Mouse (Mus musculus) midbrain, embryonic 15.5 days (tissue): Measurements from ENCODE around the gene Tmprss9. TPM values are rescaled to one million over a fixed set of nuclear protein-coding genes. Genes with fewer than 3 reads are reported as not detected.

Experiments
- ATAC-seq: fragments of 200-750 bp; cut with Nextera tagmentation; replicated peaks from 2 replicates; pipeline ENCODE4 v1.8.0; 2017; ENCODE audit warnings: moderate TSS enrichment
- H3K27ac ChIP-seq: fragments of 300-500 bp; sonication (generic); 2 replicates; pipeline ENCODE4 v1.5.1; 2015; ENCODE audit warnings: mild to moderate bottlenecking, inconsistent platforms
- H3K27me3 ChIP-seq: fragments of 300-500 bp; sonication (generic); replicated peaks from 2 replicates; pipeline ENCODE4 v1.6.1; 2015; ENCODE audit warnings: inconsistent platforms
- H3K36me3 ChIP-seq: fragments of 300-500 bp; sonication (generic); replicated peaks from 2 replicates; pipeline ENCODE4 v1.6.1; 2015; ENCODE audit warnings: inconsistent platforms
- H3K4me1 ChIP-seq: fragments of 300-500 bp; sonication (generic); 2 replicates; pipeline ENCODE4 v1.6.1; 2015; ENCODE audit warnings: inconsistent platforms
- H3K4me2 ChIP-seq: fragments of 300-500 bp; sonication (generic); 2 replicates; pipeline ENCODE4 v1.6.1; 2015; ENCODE audit warnings: inconsistent platforms, mild to moderate bottlenecking, moderate library complexity
- H3K4me3 ChIP-seq: fragments of 300-500 bp; sonication (generic); 2 replicates; pipeline ENCODE4 v1.5.1; 2015; ENCODE audit warnings: mild to moderate bottlenecking, inconsistent platforms
- H3K9ac ChIP-seq: fragments of 300-500 bp; sonication (generic); 2 replicates; pipeline ENCODE4 v1.6.1; 2015; ENCODE audit warnings: mild to moderate bottlenecking, inconsistent platforms
- H3K9me3 ChIP-seq: fragments of 300-500 bp; sonication (generic); 2 replicates; pipeline ENCODE4 v1.6.1; 2016; ENCODE audit warnings: inconsistent platforms
- WGBS: fragments of 180-500 bp; shearing (Covaris S2); methylation state at CpG from one replicate; pipeline ENCODE4 v1.1.7; 2015; ENCODE audit warnings: mixed read lengths; 5-methylcytosine and 5-hydroxymethylcytosine counted together
- polyA plus RNA-seq: library from polyadenylated mRNA; unstranded; fragments of >200 nt; fragmentation: Nextera tagmentation; extraction: Ambion mirVana; gene quantifications from 2 replicates; pipeline ENCODE4 v1.2.1, GENCODE M21; 2015

Gene Tmprss9
- polyA plus RNA-seq, 1 experiment from 2014 or later: 0.41 TPM

- peaks cover 48% of the 10 kb centered on the region for H3K4me1 ChIP-seq
- H3K27me3 ChIP-seq: peaks cover 38% of the 10 kb centered on the region
- H3K9ac ChIP-seq: peak within 1 kb of the TSS; percentile 67
- H3K4me3 ChIP-seq: peak within 1 kb of the TSS; percentile 46
- peak within 1 kb of the TSS; percentile 53 for H3K27ac ChIP-seq
- H3K36me3 ChIP-seq: no peaks in the 10 kb centered on the region
- peak; percentile 92 for ATAC-seq
- peak within 1 kb of the TSS; percentile 90 for H3K4me2 ChIP-seq
- under 1% methylated on average over 56 of the region's 56 CpGs for WGBS
- H3K9me3 ChIP-seq: no peaks in the 10 kb centered on the region
These were observed 57.9 kb downstream of the Tmprss9 start, which contains the start of gene Gadd45b for GRCm38 (mm10) chr10:80929299-80930226. Gene Gadd45b (plus strand): TSS chr10:80930073.

DNA sequence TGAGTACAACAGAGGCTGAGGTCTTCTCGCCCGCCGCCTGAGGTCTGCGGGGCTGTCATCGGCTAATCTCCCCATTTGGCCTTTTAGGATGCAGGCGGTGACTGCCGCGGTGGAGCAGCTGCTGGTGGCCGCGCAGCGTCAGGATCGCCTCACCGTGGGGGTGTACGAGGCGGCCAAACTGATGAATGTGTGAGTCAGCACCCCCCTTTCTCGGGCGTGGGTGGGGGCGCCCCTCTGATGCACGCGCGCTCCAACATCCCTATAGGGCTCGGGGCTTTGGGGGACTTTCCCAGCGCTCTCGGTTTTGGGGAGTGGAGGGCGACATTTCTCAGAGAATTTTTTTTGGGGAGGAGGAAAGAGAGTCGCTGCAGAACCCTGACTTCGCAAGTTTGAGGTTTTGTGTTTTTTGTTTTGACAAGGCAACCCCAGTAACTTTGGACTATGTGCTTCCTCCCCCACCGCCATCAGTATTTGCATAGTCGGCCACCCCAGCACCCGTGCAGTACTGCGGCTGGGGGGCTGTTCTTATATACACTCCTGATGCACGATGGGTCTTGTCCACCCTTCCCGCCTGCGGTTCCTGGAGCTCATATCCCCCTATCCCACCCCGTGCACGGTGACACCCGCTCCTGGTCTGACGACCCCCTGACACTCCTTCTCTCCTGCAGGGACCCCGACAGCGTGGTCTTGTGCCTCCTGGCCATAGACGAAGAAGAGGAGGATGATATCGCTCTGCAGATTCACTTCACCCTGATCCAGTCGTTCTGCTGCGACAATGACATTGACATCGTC, 58.9 kb downstream of the Tmprss9 start:
- peak overlapping the region; percentile 46 for H3K4me3 ChIP-seq
- H3K4me1 ChIP-seq: peaks cover 50% of the 10 kb centered on the region
- peaks cover 45% of the 10 kb centered on the region for H3K27me3 ChIP-seq
- no peak; the same call in 1 of the 2 replicates for ATAC-seq
- peak overlapping the region; percentile 31 for H3K9ac ChIP-seq
- H3K27ac ChIP-seq: no peak overlapping the region
- H3K36me3 ChIP-seq: no peaks in the 10 kb centered on the region
- WGBS: 1% methylated on average over 45 of the region's 45 CpGs
- no peaks in the 10 kb centered on the region for H3K9me3 ChIP-seq
- H3K4me2 ChIP-seq: peak overlapping the region; percentile 90

DNA sequence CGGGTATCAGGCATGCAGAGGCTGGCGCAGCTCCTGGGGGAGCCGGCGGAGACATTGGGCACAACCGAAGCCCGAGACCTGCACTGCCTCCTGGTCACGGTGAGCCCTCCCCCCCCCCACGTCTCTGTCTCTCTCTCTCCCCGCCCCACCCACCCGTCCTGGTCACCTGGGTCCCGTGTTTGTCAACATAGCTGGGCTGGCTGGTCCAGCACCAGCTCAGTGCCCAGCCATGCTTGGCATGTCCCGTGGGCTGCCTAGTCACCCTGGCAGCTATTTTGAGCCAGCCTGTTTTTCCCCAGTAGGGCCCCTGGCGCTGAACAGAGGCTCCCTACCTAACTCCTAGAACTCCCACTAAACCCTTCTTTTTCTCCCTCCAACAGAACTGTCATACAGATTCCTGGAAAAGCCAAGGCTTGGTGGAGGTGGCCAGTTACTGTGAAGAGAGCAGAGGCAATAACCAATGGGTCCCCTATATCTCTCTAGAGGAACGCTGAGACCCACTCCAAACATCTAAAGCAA, 59.6 kb downstream of the Tmprss9 start:
- H3K9ac ChIP-seq: no peak overlapping the region
- ATAC-seq: no peak
- no peak overlapping the region for H3K27ac ChIP-seq
- H3K4me1 ChIP-seq: peaks cover 57% of the 10 kb centered on the region
- H3K36me3 ChIP-seq: no peaks in the 10 kb centered on the region
- peak overlapping the region; percentile 46 for H3K4me3 ChIP-seq
- peaks cover 52% of the 10 kb centered on the region for H3K27me3 ChIP-seq
- 4% methylated on average over 14 of the region's 14 CpGs for WGBS
- peak overlapping the region; percentile 90 for H3K4me2 ChIP-seq
- H3K9me3 ChIP-seq: no peaks in the 10 kb centered on the region

DNA sequence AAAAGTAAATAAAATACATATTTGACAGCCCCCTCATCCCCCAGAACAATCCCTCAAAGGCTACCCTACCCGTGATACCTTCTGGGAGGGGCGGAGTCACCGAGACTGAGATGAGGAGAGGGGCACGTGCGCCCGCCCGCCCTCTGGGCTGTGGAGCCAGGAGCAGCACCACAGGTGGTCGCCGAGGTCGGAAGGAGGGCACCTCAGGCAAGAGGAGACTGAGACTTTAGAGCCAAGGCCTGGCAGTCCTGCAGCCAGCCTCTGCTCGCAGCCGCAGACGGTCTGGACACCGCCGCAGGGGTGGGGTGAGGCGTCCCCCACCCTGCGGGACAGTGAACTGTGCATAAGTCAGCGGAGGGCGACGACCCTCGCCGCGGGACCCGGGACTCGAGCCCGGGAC, 60.0 kb downstream of the Tmprss9 start:
- Histone ChIP-seq H3K27me3 (peaks cover 56% of the 10 kb centered on the region), H3K9me3 (no peaks in the 10 kb centered on the region), H3K9ac (no peak overlapping the region), H3K4me2 (peak overlapping the region; percentile 90), H3K4me1 (peaks cover 62% of the 10 kb centered on the region), H3K27ac (no peak overlapping the region), H3K4me3 (peak overlapping the region; percentile 46; the same call in 1 of the 2 replicates), H3K36me3 (no peaks in the 10 kb centered on the region)
- under 1% methylated on average over 26 of the region's 26 CpGs for WGBS
- no peak for ATAC-seq

GRCm38 (mm10) chr10:80932206-80932605, 60.6 kb downstream of the Tmprss9 start:
- Histone ChIP-seq H3K4me3 (no peak overlapping the region), H3K9ac (no peak overlapping the region), H3K27ac (no peak overlapping the region), H3K4me2 (peak overlapping the region; percentile 90), H3K36me3 (no peaks in the 10 kb centered on the region), H3K9me3 (no peaks in the 10 kb centered on the region), H3K27me3 (peaks cover 61% of the 10 kb centered on the region), H3K4me1 (peaks cover 67% of the 10 kb centered on the region)
- WGBS: under 1% methylated on average over 20 of the region's 20 CpGs
- ATAC-seq: no peak

GRCm38 (mm10) chr10:80932700-80933420, 61.2 kb downstream of the Tmprss9 start:
- 2% methylated on average over 17 of the region's 17 CpGs for whole genome bisulfite sequencing
- peaks cover 67% of the 10 kb centered on the region for H3K27me3 ChIP-seq

DNA sequence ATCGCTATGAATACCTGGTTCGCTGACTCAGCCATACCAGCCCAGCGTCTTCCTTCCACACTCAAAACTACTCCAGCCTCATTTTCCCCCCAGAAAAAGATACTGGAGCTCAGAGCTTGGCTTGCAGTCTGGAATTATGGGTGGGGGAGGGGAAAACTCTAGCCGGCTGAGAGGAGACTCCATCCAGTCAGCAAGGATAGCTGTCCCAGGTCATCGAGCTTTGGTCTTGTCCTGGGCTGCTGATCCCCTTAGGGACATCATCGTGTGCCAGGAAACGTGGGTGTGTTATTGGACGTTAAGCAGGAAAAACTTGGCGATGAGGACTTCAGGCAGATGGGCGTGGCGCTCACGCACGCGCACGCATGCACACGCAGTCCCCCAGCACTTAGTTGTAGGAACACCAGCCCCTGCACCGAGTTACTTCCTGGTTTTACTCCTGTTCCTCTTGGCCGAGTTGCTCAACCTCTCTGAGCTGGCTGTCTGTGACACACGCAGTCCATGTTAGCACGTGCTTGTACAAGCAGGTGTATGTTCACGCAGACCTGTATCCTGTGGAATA, 61.9 kb downstream of the Tmprss9 start:
- Histone ChIP-seq H3K4me3 (no peak overlapping the region), H3K36me3 (no peaks in the 10 kb centered on the region), H3K9me3 (no peaks in the 10 kb centered on the region), H3K27ac (no peak overlapping the region), H3K27me3 (peaks cover 73% of the 10 kb centered on the region), H3K4me2 (peak overlapping the region; percentile 33), H3K4me1 (peaks cover 77% of the 10 kb centered on the region), H3K9ac (no peak overlapping the region)
- WGBS: 3% methylated on average over 21 of the region's 21 CpGs
- ATAC-seq: no peak

More at GRCm38 (mm10) chr10:80932700-80933420, 61.2 kb downstream of the Tmprss9 start:
- Histone ChIP-seq H3K36me3 (no peaks in the 10 kb centered on the region), H3K4me3 (no peak overlapping the region), H3K4me2 (peak overlapping the region; percentile 90), H3K9me3 (no peaks in the 10 kb centered on the region), H3K27ac (no peak overlapping the region), H3K4me1 (peaks cover 73% of the 10 kb centered on the region), H3K9ac (no peak overlapping the region)
- ATAC-seq: no peak

DNA sequence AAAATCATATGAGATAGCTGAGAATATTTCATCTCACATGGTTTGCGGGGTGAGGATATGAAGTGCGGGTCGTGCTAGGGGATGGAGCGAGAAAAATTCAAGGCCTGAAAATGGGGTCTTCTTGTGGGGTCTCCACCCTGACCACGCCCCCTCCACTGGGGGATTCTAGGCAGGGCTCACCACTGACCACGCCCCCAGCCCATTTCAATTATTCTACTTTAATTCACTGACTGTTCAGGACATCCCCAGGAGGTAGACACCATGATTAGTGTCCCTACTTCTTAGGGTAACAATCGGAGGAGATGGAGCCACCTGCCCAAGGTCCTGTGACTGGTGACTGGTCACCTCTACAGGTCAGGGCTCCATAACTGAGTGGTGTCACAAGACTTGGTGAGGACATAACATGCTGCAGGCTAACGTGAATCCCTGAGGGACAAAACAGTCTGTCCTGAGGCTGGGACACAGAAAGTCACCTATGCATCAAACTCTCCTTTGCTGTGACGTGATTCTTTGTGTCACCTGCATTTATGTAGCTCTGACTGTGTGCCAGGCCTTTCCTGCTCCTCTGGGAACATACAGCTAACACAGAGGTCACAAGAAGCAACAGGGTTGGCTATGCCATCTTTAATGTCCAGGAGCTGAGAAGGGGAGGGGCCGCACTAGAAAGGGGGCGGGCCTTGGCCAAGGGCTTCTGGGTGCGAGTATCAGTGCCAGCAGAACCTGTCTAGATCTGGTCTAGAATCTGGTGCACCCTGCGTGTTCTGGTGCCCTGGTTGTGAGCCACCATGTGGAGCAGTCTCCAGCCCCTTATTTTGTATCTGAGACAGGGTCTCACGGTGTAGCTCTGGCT, 62.7 kb downstream of the Tmprss9 start:
- no peak overlapping the region for H3K9ac ChIP-seq
- H3K4me1 ChIP-seq: peaks cover 75% of the 10 kb centered on the region
- peaks cover 73% of the 10 kb centered on the region for H3K27me3 ChIP-seq
- H3K9me3 ChIP-seq: no peaks in the 10 kb centered on the region
- ATAC-seq: no peak
- H3K4me3 ChIP-seq: no peak overlapping the region
- H3K27ac ChIP-seq: no peak overlapping the region
- H3K36me3 ChIP-seq: no peaks in the 10 kb centered on the region
- H3K4me2 ChIP-seq: no peak overlapping the region
- 36% methylated on average over 14 of the region's 14 CpGs for WGBS

DNA sequence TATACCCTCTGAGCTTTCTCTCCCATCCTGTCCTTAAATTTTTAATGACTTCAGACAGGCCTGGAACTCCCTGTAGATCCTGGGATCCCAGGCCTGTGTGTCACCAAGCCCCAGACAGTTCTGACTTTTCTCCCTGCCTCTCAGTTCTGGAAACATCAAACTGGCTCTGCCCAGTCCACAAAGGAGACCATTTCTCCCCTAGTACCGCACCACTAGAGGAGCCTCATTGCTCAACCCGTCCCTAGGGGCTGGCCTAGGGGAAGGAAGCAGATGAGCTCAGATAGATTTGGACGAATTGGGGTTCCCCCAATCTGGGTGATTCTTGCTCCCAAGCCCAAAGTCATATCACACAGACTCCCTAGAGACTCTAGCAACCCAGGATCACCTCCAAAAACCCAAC, 63.6 kb downstream of the Tmprss9 start:
- no peaks in the 10 kb centered on the region for H3K36me3 ChIP-seq
- no peak overlapping the region for H3K4me3 ChIP-seq
- ATAC-seq: no peak
- H3K4me2 ChIP-seq: no peak overlapping the region
- no peak overlapping the region for H3K9ac ChIP-seq
- no peaks in the 10 kb centered on the region for H3K9me3 ChIP-seq
- WGBS: 8% methylated on average over 3 of the region's 3 CpGs
- H3K4me1 ChIP-seq: peaks cover 77% of the 10 kb centered on the region
- H3K27me3 ChIP-seq: peaks cover 73% of the 10 kb centered on the region
- H3K27ac ChIP-seq: no peak overlapping the region

DNA sequence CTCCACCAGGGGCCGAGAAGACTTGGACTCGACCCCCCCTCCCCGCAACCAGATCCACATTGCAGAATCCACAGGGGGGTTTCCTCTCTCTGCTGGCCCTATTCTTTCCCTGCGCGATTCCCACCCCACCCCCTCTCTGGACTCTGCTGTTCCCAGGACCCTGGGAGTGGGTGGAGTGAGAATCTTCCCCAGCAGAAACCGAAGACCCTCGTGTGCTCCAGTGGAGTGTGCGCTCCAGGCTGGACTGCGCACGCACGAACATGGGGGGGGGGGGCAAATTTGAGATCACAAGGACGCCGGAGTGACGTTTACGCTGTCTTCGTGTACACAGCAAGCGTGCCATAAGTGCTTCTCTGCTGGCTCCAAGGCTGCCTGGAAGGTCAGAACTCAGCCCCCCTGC, 64.0 kb downstream of the Tmprss9 start:
- no peak overlapping the region for H3K9ac ChIP-seq
- peaks cover 76% of the 10 kb centered on the region for H3K27me3 ChIP-seq
- H3K4me3 ChIP-seq: no peak overlapping the region
- no peaks in the 10 kb centered on the region for H3K9me3 ChIP-seq
- WGBS: 2% methylated on average over 17 of the region's 17 CpGs
- H3K27ac ChIP-seq: no peak overlapping the region; the same call in 1 of the 2 replicates
- no peak for ATAC-seq
- H3K4me2 ChIP-seq: peak overlapping the region; percentile 47
- H3K36me3 ChIP-seq: no peaks in the 10 kb centered on the region
- H3K4me1 ChIP-seq: peaks cover 77% of the 10 kb centered on the region
